Mouse (Mus musculus) spleen, postnatal 10 days (tissue): ENCODE results near the gene Mypop.
A peak's percentile ranks its signal among the peaks of the same experiment; 100 is the strongest.

Experiments used
- DNase-seq, 2 experiments: peaks; one replicate each; pipeline ENCODE4 v3.0.0; 2021 to 2022; ENCODE audit warnings: low spot score in 2 of 2

The Mypop gene

GRCm38 (mm10) chr7:19017909-19018308 lies 26.9 kb downstream of the Mypop start:
- no peak for DNase-seq

GRCm38 (mm10) chr7:19021048-19021447 lies 30.0 kb downstream of the Mypop start:
- DNase-seq = no peak

DNA sequence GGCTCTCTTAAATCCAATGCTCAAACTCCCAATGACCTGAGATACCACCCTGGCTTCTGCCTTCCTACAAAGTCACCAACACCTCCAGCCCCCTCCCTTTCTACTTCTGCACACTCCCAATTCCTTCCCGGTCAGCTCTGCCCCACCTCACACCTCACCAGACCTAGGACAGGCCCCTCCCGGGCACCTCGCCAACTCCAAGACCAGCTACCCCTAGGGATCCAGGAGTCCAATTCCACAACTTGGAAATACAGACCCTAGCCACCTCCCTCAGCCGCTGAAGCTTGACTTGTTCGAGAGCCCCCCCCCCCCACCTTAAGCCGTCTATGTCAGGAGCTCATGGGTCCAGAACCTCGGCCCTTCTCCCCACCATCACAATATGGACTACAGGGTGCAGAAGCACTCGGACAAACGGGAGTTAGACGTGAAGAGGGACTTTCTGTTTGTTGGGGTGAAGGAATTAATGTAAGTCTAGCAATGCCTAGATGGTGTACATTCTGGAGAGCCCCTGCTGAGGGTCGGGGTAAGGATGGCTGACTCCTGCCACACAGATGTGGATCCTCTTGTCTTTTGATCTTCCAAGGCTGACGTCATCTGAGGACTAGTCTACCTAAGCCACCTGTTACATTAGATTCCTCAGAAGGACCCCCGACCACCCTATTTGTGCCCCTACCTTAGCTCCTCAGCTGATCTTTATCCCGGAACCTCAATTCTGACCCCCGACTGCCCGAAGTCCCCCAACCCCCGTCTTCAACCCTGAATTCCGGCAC lies 31.3 kb downstream of the Mypop start:
- DNase-seq = no peak

GRCm38 (mm10) chr7:19023357-19023814 lies 32.3 kb downstream of the Mypop start, which contains the start of gene Foxa3:
TSS of gene Foxa3 (minus strand) at chr7:19023538.
- peak in 1 of 2 experiments; percentile 56 for DNase-seq

- peak; percentile 88 to 96 for DNase-seq
Measured at GRCm38 (mm10) chr7:19024096-19024506, 33.1 kb downstream of the Mypop start, which contains the start of gene Sympk. TSS of gene Sympk (plus strand) at chr7:19024377.

- DNase-seq = peak; percentile 55 to 57
Measured at GRCm38 (mm10) chr7:19024581-19025255, 33.7 kb downstream of the Mypop start.

DNA sequence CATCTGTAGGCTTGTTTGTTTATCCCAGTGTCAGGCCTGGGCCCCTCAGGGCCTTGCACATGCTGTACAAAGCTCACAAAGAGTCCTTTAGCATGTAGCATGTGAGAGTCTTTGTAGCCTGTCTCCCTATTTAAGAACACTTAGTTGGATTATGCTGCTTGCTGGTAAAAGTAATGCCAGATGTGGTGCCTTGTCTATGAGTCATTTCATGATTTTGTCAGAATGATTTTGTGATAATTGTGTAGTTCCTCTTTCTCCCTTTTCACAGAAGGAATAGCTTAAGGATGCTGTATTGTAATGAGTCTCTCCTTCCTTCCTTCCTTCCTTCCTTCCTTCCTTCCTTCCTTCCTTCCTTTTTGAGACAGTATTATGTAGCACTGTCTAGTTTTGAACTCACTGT lies 37.0 kb downstream of the Mypop start:
- DNase-seq = no peak

GRCm38 (mm10) chr7:19029084-19029653 lies 38.1 kb downstream of the Mypop start:
- peak; percentile 48 to 77 for DNase-seq

DNA sequence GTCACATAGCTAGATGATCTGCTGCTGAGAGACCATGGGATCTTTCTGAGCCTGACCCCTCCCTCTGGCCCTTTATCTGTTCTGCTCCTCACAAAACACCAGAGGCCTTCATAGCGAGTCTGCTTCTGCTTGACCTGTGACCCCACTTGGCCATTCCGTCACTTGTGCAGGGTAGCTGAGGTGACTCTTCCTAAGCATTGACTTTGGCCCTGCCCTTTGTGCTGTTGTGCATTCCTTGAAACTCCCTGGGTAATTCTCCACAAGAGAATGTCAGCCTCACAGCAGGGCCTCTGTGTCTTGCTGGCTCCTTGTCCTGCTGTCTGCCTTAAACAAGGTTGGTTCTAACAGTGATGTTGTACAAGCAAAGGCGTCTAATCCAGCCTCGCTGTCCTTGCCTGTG lies 40.6 kb downstream of the Mypop start:
- no peak for DNase-seq

GRCm38 (mm10) chr7:19044616-19045015 lies 53.6 kb downstream of the Mypop start:
- no peak for DNase-seq

- DNase-seq = no peak
Measured at GRCm38 (mm10) chr7:19046286-19047069, 55.4 kb downstream of the Mypop start.

- DNase-seq = no peak
Measured at GRCm38 (mm10) chr7:19048006-19048527, 57.0 kb downstream of the Mypop start.

DNA sequence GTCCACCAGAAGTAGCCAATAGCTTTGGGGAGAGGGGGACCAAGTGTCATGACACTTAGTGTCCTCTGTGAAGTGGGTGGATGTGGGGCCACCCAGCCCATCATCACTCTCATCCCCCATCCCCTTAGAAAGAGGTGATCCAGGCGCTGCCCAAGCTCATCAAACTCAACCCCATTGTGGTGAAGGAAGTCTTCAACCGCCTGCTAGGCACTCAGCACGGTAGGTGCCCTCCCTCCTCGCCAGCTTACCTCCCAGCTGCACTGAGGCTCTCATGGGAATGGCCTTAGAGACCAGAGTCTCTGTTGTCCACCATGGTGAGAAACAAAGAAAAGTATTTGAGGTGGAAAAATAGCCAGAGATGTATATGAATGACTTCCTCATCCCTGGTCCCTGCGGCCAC lies 58.2 kb downstream of the Mypop start:
- no peak for DNase-seq

DNA sequence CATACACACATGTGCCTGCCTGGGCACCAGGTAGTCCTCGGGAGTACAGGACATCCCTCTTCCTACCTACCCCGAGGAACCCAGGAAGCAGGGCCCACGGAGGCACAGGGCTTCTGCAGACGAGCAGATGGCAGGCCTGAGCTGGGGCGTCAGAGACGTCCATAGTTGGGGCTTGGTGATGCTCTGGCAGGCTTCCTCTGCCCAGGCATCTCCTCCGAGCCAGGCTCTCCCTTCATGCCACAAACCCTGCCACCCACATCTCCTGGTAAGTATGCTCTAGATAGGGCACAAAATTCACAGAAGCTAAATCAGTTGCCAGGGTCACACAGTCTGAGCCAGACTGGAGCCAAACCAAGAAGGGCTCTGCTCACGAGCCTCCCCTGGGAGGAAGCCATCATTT lies 59.1 kb downstream of the Mypop start:
- DNase-seq = no peak

DNA sequence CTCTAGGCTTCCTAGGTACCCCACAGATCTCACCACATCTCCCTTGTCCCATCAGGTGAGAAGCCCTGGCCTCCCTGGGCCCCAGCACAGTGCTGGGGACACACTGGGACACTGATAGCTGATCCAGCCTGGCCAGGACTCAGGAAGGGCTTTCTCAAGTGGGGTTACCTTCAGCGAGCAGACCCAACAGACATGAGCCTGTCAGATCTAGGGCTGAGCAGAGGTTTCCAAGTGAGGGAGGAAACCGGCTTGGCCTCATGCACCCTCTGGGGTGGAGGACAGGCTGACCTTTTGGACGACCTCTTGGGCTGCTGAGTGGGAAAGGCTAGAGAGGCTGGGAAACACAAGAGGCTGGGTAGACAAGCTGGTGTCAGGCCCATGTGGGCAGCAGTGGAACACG lies 60.1 kb downstream of the Mypop start:
- no peak for DNase-seq
